Mouse (Mus musculus): Measurements from ENCODE around the gene Gpr173. TPM values are rescaled to one million over a fixed set of nuclear protein-coding genes. Genes with fewer than 3 reads are reported as not detected.

The Gpr173 gene
- not detected in 2 replicates for polyA plus RNA-seq (2012)

DNA sequence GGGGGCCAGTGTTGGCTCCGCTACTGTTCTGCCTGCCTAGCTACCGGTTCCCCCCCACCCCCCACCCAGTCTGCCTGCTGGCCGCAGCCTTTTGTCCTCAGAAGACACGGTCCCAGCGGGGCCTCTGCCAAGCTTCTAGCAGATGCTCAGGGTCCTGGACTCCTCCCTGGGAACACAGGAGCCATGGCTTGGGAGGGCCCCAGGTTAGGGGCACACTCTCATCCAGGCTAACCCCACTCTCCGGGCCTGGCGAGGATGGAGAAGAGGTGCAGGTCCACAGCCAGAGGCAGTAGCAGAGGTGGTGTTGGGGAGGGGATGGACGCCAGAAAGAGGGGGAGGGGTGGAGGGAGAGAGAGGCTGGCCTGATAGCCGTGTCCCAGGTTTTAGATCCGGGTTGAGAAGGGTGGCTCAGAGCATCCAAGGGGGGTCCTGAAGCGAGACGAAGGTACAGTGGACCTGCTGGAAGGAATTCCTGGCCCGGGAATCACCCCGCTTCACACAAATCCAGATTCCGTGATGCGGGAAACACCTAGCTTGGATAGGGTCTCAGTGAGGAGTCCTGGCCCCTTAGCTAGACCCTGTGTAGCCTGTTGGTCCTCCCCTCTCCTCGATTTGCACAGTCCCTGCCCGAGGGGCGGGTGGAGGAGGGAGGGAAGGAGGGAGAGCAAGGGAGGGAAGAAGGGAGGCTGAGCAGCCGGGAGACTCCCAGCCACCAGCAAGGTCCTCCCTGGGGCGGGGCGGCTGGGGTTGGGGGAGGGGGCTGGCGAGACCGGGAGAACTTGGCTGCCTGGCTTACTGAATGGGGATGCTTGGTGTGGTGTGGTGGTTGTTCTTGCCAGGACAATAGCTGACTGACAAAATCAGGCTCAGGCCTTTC lies at the start of gene Gpr173:
Gene Gpr173, minus strand, starts transcription at position 308 of the 877 bp plus-strand sequence.
- Histone ChIP-seq H3K4me3 (replicated peaks) (no peak within 1 kb of the TSS), H3K27me3 (ENCODE audit: control insufficient read depth) (peaks cover 28% of the 10 kb centered on the region), H3K9me3 (ENCODE audit: control insufficient read depth, low read length) (no peaks in the 10 kb centered on the region), H3K36me3 (ENCODE audit: control insufficient read depth) (no peaks in the 10 kb centered on the region), H3K4me1 (ENCODE audit: control insufficient read depth) (no peaks in the 10 kb centered on the region)
- TF ChIP-seq GATA1 (IDR thresholded peaks at IDR 0.05; ENCODE audit: low read length) (no peak), TAL1 (IDR thresholded peaks at IDR 0.05; ENCODE audit: low read length) (no peak)

DNA sequence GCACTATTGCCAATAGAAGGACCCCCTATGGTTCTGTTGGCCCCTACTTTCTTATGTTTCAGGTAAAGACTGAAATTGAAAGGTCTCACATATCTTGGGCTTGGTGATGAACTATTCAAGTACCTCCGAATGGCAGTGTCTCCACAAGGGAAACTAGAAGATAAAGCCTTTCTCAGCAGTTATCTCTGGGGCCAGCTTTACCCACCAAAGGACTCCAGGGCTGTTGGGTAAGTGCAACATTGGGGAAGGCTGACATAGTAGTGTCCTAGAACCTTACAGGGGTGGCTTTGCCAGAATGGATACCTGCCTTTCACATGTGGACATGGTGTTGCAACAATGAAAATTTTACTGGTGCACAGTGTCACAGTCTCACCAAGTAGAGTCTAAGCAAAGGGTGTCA lies 34.7 kb upstream of the Gpr173 start:
- H3K36me3 ChIP-seq (ENCODE audit: control insufficient read depth): no peaks in the 10 kb centered on the region
- H3K4me1 ChIP-seq (ENCODE audit: control insufficient read depth): no peaks in the 10 kb centered on the region
- H3K4me3 ChIP-seq (replicated peaks): no peak overlapping the region
- no peak for TF ChIP-seq GATA1 (IDR thresholded peaks at IDR 0.05; ENCODE audit: low read length)
- TF ChIP-seq TAL1 (IDR thresholded peaks at IDR 0.05; ENCODE audit: low read length): no peak
- no peaks in the 10 kb centered on the region for H3K9me3 ChIP-seq (ENCODE audit: control insufficient read depth, low read length)
- H3K27me3 ChIP-seq (ENCODE audit: control insufficient read depth): peaks cover 4% of the 10 kb centered on the region; the same call in 1 of the 2 replicates

DNA sequence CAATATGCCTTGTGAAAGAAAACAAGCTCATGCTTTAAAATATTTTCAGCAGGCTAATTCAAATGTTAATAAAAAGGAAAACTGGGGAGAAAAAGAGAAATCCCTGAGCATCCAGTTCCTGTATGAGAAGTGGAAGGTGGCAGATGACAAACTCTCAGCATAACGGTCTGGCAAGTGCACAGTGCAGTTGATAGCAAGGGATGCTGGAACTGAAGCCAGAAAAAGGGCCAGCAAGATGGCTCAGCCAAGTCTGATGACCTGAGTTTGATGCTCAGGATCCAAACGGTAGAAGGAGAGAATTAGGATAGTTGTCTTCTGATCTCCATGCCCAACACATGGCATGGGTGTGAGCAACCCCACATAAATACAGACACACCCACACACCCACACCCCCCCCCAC lies 31.6 kb upstream of the Gpr173 start:
- Histone ChIP-seq H3K27me3 (ENCODE audit: control insufficient read depth) (peaks cover 4% of the 10 kb centered on the region; the same call in 1 of the 2 replicates), H3K36me3 (ENCODE audit: control insufficient read depth) (no peaks in the 10 kb centered on the region), H3K4me3 (replicated peaks) (no peak overlapping the region), H3K4me1 (ENCODE audit: control insufficient read depth) (no peaks in the 10 kb centered on the region), H3K9me3 (ENCODE audit: control insufficient read depth, low read length) (no peaks in the 10 kb centered on the region)
- TF ChIP-seq TAL1 (IDR thresholded peaks at IDR 0.05; ENCODE audit: low read length) (no peak), GATA1 (IDR thresholded peaks at IDR 0.05; ENCODE audit: low read length) (no peak)

DNA sequence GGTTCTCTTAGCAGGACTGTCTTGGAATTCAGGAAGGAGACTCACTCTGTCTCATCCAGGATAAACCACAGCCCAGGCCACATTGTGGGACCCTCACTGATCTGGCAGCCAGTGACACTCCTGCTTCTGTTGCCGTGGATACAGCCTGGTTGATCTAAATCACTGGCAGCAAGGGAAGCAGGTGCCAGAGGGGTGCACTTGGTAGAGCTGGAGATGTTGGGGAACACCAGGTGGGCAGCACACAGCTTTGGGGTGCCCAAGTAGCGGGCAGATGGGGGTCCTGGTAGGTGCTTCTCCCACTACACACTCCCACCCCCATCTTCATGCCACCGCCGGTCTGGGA lies 479 bp downstream of the Gpr173 start:
- Histone ChIP-seq H3K4me3 (replicated peaks) (no peak overlapping the region), H3K27me3 (ENCODE audit: control insufficient read depth) (peaks cover 28% of the 10 kb centered on the region), H3K9me3 (ENCODE audit: control insufficient read depth, low read length) (no peaks in the 10 kb centered on the region), H3K36me3 (ENCODE audit: control insufficient read depth) (no peaks in the 10 kb centered on the region), H3K4me1 (ENCODE audit: control insufficient read depth) (no peaks in the 10 kb centered on the region)
- TF ChIP-seq GATA1 (IDR thresholded peaks at IDR 0.05; ENCODE audit: low read length) (no peak), TAL1 (IDR thresholded peaks at IDR 0.05; ENCODE audit: low read length) (no peak)

DNA sequence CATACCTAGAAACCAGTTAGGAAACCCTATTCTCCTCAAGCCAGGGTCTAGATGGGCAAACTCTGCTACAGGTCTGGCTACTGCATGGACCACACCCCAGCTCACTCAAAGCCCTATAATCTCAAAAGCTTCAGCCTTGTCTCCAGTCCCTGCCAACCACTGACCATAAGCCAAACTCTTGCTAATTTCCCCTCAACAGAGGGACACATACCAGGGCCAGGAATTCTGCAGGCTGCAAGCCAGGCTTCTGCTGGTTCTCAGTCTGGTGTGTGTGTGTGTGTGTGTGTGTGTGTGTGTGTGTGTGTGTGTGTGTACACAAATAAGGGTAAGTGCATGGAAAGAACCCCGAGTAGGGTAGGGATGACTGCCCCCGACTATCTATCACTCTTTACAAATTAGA lies 2.1 kb downstream of the Gpr173 start:
- Histone ChIP-seq H3K36me3 (ENCODE audit: control insufficient read depth) (no peaks in the 10 kb centered on the region), H3K4me3 (replicated peaks) (no peak overlapping the region), H3K4me1 (ENCODE audit: control insufficient read depth) (no peaks in the 10 kb centered on the region), H3K9me3 (ENCODE audit: control insufficient read depth, low read length) (no peaks in the 10 kb centered on the region), H3K27me3 (ENCODE audit: control insufficient read depth) (peaks cover 28% of the 10 kb centered on the region)
- TF ChIP-seq GATA1 (IDR thresholded peaks at IDR 0.05; ENCODE audit: low read length) (no peak), TAL1 (IDR thresholded peaks at IDR 0.05; ENCODE audit: low read length) (no peak)

- H3K4me3 ChIP-seq (replicated peaks): no peak overlapping the region
- TF ChIP-seq GATA1 (IDR thresholded peaks at IDR 0.05; ENCODE audit: low read length) (no peak), TAL1 (IDR thresholded peaks at IDR 0.05; ENCODE audit: low read length) (no peak)
- H3K36me3 ChIP-seq (ENCODE audit: control insufficient read depth): no peaks in the 10 kb centered on the region
Measured at GRCm38 (mm10) chrX:152352553-152353153, 15.9 kb downstream of the Gpr173 start.

GRCm38 (mm10) chrX:152347041-152347440 lies 21.5 kb downstream of the Gpr173 start:
- no peaks in the 10 kb centered on the region for H3K36me3 ChIP-seq (ENCODE audit: control insufficient read depth)
- TF ChIP-seq TAL1 (IDR thresholded peaks at IDR 0.05; ENCODE audit: low read length) (no peak), GATA1 (IDR thresholded peaks at IDR 0.05; ENCODE audit: low read length) (no peak)
- peaks cover 9% of the 10 kb centered on the region for H3K4me1 ChIP-seq (ENCODE audit: control insufficient read depth)
- H3K4me3 ChIP-seq (replicated peaks): no peak overlapping the region
- peaks cover 37% of the 10 kb centered on the region for H3K27me3 ChIP-seq (ENCODE audit: control insufficient read depth)
- H3K9me3 ChIP-seq (ENCODE audit: control insufficient read depth, low read length): no peaks in the 10 kb centered on the region

More at GRCm38 (mm10) chrX:152352553-152353153, 15.9 kb downstream of the Gpr173 start:
- H3K4me1 ChIP-seq (ENCODE audit: control insufficient read depth): no peaks in the 10 kb centered on the region
- peaks cover 9% of the 10 kb centered on the region for H3K27me3 ChIP-seq (ENCODE audit: control insufficient read depth)
- H3K9me3 ChIP-seq (ENCODE audit: control insufficient read depth, low read length): no peaks in the 10 kb centered on the region

DNA sequence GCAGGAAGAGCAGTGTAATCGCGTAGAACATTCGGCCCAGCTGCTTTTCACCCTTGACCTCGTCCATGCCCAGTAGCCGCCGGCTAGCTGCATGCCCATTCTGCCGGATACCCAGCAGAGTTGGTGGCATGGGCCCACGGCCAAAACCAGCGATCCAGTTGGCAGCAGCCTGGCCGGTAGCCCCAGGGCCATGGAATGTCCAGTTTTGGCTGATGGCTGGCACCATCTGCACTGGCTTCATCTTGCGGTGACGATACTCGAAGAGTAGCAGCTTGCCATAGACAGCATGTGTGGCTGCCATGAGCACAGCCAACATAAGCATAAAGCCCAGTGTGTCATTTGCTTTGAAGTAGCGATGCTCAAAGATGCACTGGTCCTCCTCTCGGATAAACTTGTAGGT lies 21.9 kb downstream of the Gpr173 start:
- Histone ChIP-seq H3K4me1 (ENCODE audit: control insufficient read depth) (peaks cover 13% of the 10 kb centered on the region), H3K27me3 (ENCODE audit: control insufficient read depth) (peaks cover 37% of the 10 kb centered on the region), H3K36me3 (ENCODE audit: control insufficient read depth) (no peaks in the 10 kb centered on the region), H3K9me3 (ENCODE audit: control insufficient read depth, low read length) (no peaks in the 10 kb centered on the region), H3K4me3 (replicated peaks) (no peak overlapping the region)
- TF ChIP-seq GATA1 (IDR thresholded peaks at IDR 0.05; ENCODE audit: low read length): no peak
- no peak for TF ChIP-seq TAL1 (IDR thresholded peaks at IDR 0.05; ENCODE audit: low read length)

DNA sequence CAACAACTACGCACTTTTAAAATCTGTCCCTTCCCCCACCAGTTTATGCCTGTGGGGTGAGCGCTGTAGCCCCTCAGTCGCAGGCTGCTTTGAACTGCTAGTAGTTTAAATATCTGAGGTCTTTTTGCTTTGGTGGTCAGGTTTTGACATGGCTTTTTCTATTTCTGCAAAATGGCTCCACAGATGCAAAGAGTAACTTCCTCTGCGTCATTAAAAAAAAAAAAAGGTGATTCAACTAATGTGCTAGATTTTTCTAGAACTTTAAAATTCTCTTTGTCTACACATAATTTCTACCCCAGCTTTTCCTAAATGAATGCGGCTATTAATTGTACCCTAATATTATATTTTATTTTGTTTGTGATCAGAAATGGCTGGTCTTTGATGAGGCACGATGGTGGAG lies 25.6 kb downstream of the Gpr173 start:
- TF ChIP-seq TAL1 (IDR thresholded peaks at IDR 0.05; ENCODE audit: low read length) (no peak), GATA1 (IDR thresholded peaks at IDR 0.05; ENCODE audit: low read length) (no peak)
- H3K4me1 ChIP-seq (ENCODE audit: control insufficient read depth): peaks cover 17% of the 10 kb centered on the region
- peaks cover 7% of the 10 kb centered on the region for H3K36me3 ChIP-seq (ENCODE audit: control insufficient read depth)
- peaks cover 34% of the 10 kb centered on the region for H3K27me3 ChIP-seq (ENCODE audit: control insufficient read depth)
- peak overlapping the region; percentile 71 for H3K4me3 ChIP-seq (replicated peaks)
- H3K9me3 ChIP-seq (ENCODE audit: control insufficient read depth, low read length): no peaks in the 10 kb centered on the region
